Mouse (Mus musculus): ENCODE measurements at regions not wholly inside any gene's neighbourhood (a gene's known extent, or its start where the extent isn't known, plus 50 kb on each side); places are given as distances from the start of the nearest gene placed in this dataset.

DNA sequence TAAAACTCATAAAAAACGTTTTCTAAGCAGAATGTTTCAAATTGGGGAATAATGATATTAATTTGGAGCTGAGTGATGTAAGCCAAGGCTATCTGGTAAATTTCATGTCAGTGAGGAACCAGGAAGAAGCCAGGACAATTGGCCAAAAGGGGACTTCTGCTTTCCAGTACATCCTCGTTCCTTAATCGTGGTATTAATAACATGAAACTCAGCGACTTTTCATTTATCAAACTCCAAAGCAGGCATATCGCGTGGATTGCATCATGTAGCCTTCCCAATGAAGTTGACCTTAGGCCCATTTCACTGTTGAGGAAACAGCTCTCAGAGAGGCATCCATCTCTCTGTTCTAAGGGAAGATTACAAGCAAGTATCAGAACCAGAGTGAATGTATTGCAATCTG is 305.3 kb upstream of the Tbx3 start:
- no peak overlapping the region for H3K9ac ChIP-seq (ENCODE audit: low read depth, low read length, severe bottlenecking)
- H3K36me3 ChIP-seq (ENCODE audit: control insufficient read depth, insufficient read depth, low read length): no peaks in the 10 kb centered on the region
- no peak for TF ChIP-seq POLR2A (IDR thresholded peaks at IDR 0.05; ENCODE audit: borderline replicate concordance, extremely low read depth, insufficient read depth, insufficient read length)
- no peaks in the 10 kb centered on the region for H3K9me3 ChIP-seq (ENCODE audit: control insufficient read depth, low read length)
- H3K4me2 ChIP-seq (replicated peaks; ENCODE audit: low read depth, low read length, severe bottlenecking): no peak overlapping the region
- H3K27me3 ChIP-seq (ENCODE audit: control insufficient read depth, insufficient read depth, low read length): peaks cover 10% of the 10 kb centered on the region; the same call in 1 of the 2 replicates
- no peak overlapping the region for H3K27ac ChIP-seq (replicated peaks; ENCODE audit: low read depth, low read length)
- no peaks in the 10 kb centered on the region for H3K4me1 ChIP-seq (ENCODE audit: control insufficient read depth, insufficient read depth, low read length)
- H3K4me3 ChIP-seq (replicated peaks; ENCODE audit: low read length): no peak overlapping the region
- ATAC-seq (ENCODE audit: low FRiP score, low read depth): no peak
- no peak for DNase-seq (ENCODE audit: low spot score)
- 76% methylated on average over 6 of the region's 6 CpGs for WGBS

DNA sequence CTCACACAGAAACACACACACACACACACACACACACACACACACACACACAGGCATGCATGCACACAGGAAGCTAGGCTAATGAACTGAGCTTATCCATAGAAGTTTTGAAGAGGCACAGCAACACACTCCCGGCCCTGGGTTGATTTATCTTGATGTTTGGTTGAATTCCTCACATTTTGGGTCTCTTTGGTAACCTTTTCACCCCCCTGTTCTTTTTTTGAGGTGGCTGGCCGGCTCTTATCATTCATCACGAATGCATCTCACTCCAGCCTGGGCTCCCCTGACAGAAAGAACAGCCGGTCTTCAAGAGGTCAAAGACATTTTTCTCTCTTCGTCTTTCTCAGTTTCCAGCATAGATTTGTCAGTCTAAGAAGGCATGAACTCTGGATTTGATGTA is 304.2 kb upstream of the Tbx3 start:
- no peak overlapping the region for H3K27ac ChIP-seq (replicated peaks; ENCODE audit: low read depth, low read length)
- no peak for TF ChIP-seq POLR2A (IDR thresholded peaks at IDR 0.05; ENCODE audit: borderline replicate concordance, extremely low read depth, insufficient read depth, insufficient read length)
- H3K4me1 ChIP-seq (ENCODE audit: control insufficient read depth, insufficient read depth, low read length): no peaks in the 10 kb centered on the region
- 35% methylated on average over 5 of the region's 5 CpGs for WGBS
- no peak overlapping the region for H3K9ac ChIP-seq (ENCODE audit: low read depth, low read length, severe bottlenecking)
- peaks cover 10% of the 10 kb centered on the region; the same call in 1 of the 2 replicates for H3K27me3 ChIP-seq (ENCODE audit: control insufficient read depth, insufficient read depth, low read length)
- no peaks in the 10 kb centered on the region for H3K9me3 ChIP-seq (ENCODE audit: control insufficient read depth, low read length)
- no peak for ATAC-seq (ENCODE audit: low FRiP score, low read depth)
- no peak overlapping the region for H3K4me2 ChIP-seq (replicated peaks; ENCODE audit: low read depth, low read length, severe bottlenecking)
- no peak overlapping the region for H3K4me3 ChIP-seq (replicated peaks; ENCODE audit: low read length)
- no peaks in the 10 kb centered on the region for H3K36me3 ChIP-seq (ENCODE audit: control insufficient read depth, insufficient read depth, low read length)
- DNase-seq (ENCODE audit: low spot score): no peak

DNA sequence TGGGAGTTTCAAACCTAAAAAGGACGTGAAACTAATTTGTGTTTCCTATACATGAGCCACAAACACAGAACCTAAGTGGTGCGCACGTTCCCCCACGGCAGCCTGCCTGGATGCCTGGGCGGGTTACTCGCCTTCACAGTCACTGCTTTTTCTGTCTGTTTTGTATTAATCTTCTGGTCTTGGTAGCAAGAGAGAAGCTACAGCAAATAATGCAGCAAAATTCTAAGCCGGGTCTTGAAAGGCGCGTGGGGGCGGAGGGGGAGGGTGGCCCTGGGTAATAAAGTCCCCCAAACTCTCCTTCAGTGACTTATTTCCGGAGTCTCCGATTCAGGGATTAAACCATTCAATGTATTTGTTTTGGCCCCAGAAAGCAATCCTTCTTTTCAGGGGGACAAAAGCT is 300.0 kb upstream of the Tbx3 start:
- Histone ChIP-seq H3K27ac (replicated peaks; ENCODE audit: low read depth, low read length) (no peak overlapping the region), H3K27me3 (ENCODE audit: control insufficient read depth, insufficient read depth, low read length) (no peaks in the 10 kb centered on the region), H3K4me3 (replicated peaks; ENCODE audit: low read length) (no peak overlapping the region), H3K4me1 (ENCODE audit: control insufficient read depth, insufficient read depth, low read length) (no peaks in the 10 kb centered on the region), H3K9me3 (ENCODE audit: control insufficient read depth, low read length) (no peaks in the 10 kb centered on the region), H3K36me3 (ENCODE audit: control insufficient read depth, insufficient read depth, low read length) (no peaks in the 10 kb centered on the region), H3K4me2 (replicated peaks; ENCODE audit: low read depth, low read length, severe bottlenecking) (peak overlapping the region; percentile 3; the same call in 1 of the 2 replicates), H3K9ac (ENCODE audit: low read depth, low read length, severe bottlenecking) (no peak overlapping the region)
- no peak for TF ChIP-seq POLR2A (IDR thresholded peaks at IDR 0.05; ENCODE audit: borderline replicate concordance, extremely low read depth, insufficient read depth, insufficient read length)
- WGBS: 58% methylated on average over 12 of the region's 12 CpGs
- no peak for ATAC-seq (ENCODE audit: low FRiP score, low read depth)
- DNase-seq (ENCODE audit: low spot score): no peak

DNA sequence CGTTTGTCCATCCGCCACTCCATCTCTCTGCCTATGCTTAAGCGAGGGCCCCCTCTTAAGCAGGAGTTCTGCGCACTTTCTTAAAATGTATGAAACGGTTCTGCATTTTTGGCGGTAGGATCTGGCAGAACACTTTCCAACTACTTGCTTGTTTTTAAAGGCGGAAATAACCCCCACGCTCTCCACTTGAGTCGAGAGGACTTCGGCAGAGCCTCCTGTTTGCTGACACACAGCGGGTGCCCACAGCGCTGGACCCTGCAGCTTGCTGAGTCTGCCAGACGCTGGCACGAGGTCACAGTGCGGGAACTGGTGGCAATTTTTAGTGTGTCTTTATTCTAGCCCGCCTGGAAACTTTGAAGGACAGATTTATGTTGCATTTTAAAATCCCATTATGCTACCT is 299.5 kb upstream of the Tbx3 start:
- Histone ChIP-seq H3K4me3 (replicated peaks; ENCODE audit: low read length) (no peak overlapping the region), H3K4me2 (replicated peaks; ENCODE audit: low read depth, low read length, severe bottlenecking) (peak overlapping the region; percentile 3; the same call in 1 of the 2 replicates), H3K36me3 (ENCODE audit: control insufficient read depth, insufficient read depth, low read length) (no peaks in the 10 kb centered on the region), H3K9ac (ENCODE audit: low read depth, low read length, severe bottlenecking) (no peak overlapping the region), H3K27ac (replicated peaks; ENCODE audit: low read depth, low read length) (no peak overlapping the region), H3K9me3 (ENCODE audit: control insufficient read depth, low read length) (no peaks in the 10 kb centered on the region), H3K27me3 (ENCODE audit: control insufficient read depth, insufficient read depth, low read length) (no peaks in the 10 kb centered on the region), H3K4me1 (ENCODE audit: control insufficient read depth, insufficient read depth, low read length) (no peaks in the 10 kb centered on the region)
- no peak for ATAC-seq (ENCODE audit: low FRiP score, low read depth)
- TF ChIP-seq POLR2A (IDR thresholded peaks at IDR 0.05; ENCODE audit: borderline replicate concordance, extremely low read depth, insufficient read depth, insufficient read length): no peak
- 36% methylated on average over 16 of the region's 16 CpGs for WGBS
- DNase-seq (ENCODE audit: low spot score): no peak

DNA sequence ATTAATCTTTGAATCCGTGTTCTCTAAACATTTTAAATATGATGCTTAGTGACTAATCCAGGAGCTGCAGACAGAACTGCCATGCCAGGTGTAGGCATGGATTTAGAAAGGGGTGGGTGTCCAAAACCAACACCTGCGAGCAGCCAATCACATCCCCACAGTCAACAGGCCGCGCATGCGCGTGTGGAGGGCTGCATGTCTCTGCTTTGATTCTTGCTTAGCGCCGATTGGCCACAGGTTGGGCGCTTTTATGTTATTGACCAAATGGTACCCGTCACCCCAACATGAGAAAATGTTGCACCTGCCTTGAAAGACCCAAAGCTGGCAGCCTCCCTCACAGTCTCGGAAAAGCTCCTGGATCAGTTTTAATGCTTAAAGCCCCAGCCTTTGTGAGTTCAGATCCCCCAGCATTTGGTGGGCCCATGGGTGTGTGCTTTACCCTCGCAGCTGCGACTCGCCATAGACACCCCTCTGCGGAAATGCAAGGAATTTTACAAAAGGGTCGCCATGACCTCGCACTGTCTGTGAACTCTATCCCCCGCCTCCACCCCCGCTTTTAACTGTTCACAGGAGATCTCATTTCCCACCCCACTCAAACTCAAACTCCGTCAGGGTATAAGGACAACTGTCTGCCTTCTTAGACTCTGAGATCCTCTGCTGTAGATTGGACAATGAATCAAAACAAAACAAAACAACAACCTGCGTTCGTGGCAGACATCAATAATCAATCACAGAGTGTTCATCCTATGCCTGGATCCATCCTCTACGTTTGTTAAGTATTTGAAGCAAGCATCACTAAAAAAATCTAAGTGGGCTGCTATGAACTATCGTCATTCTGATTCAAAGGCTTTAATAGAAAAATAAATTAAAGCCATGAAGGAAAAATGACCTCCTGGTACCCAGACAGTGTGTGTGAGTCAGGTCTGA is 296.4 kb upstream of the Tbx3 start:
- no peak overlapping the region for H3K4me3 ChIP-seq (replicated peaks; ENCODE audit: low read length)
- 77% methylated on average over 24 of the region's 24 CpGs for WGBS
- H3K9me3 ChIP-seq (ENCODE audit: control insufficient read depth, low read length): no peaks in the 10 kb centered on the region
- no peaks in the 10 kb centered on the region for H3K4me1 ChIP-seq (ENCODE audit: control insufficient read depth, insufficient read depth, low read length)
- no peak overlapping the region for H3K4me2 ChIP-seq (replicated peaks; ENCODE audit: low read depth, low read length, severe bottlenecking)
- H3K27ac ChIP-seq (replicated peaks; ENCODE audit: low read depth, low read length): no peak overlapping the region
- no peak for DNase-seq (ENCODE audit: low spot score)
- H3K27me3 ChIP-seq (ENCODE audit: control insufficient read depth, insufficient read depth, low read length): no peaks in the 10 kb centered on the region; the same call in 1 of the 2 replicates
- TF ChIP-seq POLR2A (IDR thresholded peaks at IDR 0.05; ENCODE audit: borderline replicate concordance, extremely low read depth, insufficient read depth, insufficient read length): no peak
- peak; percentile 60 for ATAC-seq (ENCODE audit: low FRiP score, low read depth)
- H3K9ac ChIP-seq (ENCODE audit: low read depth, low read length, severe bottlenecking): no peak overlapping the region
- no peaks in the 10 kb centered on the region for H3K36me3 ChIP-seq (ENCODE audit: control insufficient read depth, insufficient read depth, low read length)

Measured in limb, embryonic 14.5 days (tissue).